Mouse (Mus musculus) neural tube, embryonic 15.5 days (tissue): Measurements from ENCODE around the gene Ppp1r2. TPM values are rescaled to one million over a fixed set of nuclear protein-coding genes. Genes with fewer than 3 reads are reported as not detected.

ENCODE experiments used
- ATAC-seq: fragments of 200-750 bp; cut with Nextera tagmentation; 2 replicates; pipeline ENCODE4 v1.8.0; 2017; ENCODE audit warnings: mild to moderate bottlenecking, moderate TSS enrichment, moderate library complexity; ENCODE audit not compliant: low FRiP score
- H3K27ac ChIP-seq: fragments of 300-500 bp; sonication (generic); replicated peaks from 2 replicates; pipeline ENCODE4 v1.5.1; 2015; ENCODE audit warnings: mild to moderate bottlenecking, inconsistent platforms
- H3K27me3 ChIP-seq: fragments of 300-500 bp; sonication (generic); replicated peaks from 2 replicates; pipeline ENCODE4 v1.6.1; 2015; ENCODE audit warnings: inconsistent platforms
- H3K36me3 ChIP-seq: fragments of 300-500 bp; sonication (generic); 2 replicates; pipeline ENCODE4 v1.6.1; 2015; ENCODE audit warnings: inconsistent platforms
- H3K4me1 ChIP-seq: fragments of 300-500 bp; sonication (generic); 2 replicates; pipeline ENCODE4 v1.6.1; 2015; ENCODE audit warnings: inconsistent platforms
- H3K4me2 ChIP-seq: fragments of 300-500 bp; sonication (generic); 2 replicates; pipeline ENCODE4 v1.6.1; 2015; ENCODE audit warnings: inconsistent platforms, mild to moderate bottlenecking, moderate library complexity
- H3K4me3 ChIP-seq: fragments of 300-500 bp; sonication (generic); replicated peaks from 2 replicates; pipeline ENCODE4 v1.5.1; 2015; ENCODE audit warnings: mild to moderate bottlenecking, inconsistent platforms
- H3K9ac ChIP-seq: fragments of 300-500 bp; sonication (generic); replicated peaks from 2 replicates; pipeline ENCODE4 v1.6.1; 2015; ENCODE audit warnings: mild to moderate bottlenecking, inconsistent platforms
- H3K9me3 ChIP-seq: fragments of 300-500 bp; sonication (generic); replicated peaks from 2 replicates; pipeline ENCODE4 v1.6.1; 2016; ENCODE audit warnings: inconsistent platforms
- WGBS: fragments of 180-500 bp; shearing (Covaris S2); methylation state at CpG from one replicate; pipeline ENCODE4 v1.1.7; 2015; ENCODE audit warnings: mixed read lengths; 5-methylcytosine and 5-hydroxymethylcytosine counted together
- polyA plus RNA-seq: library from polyadenylated mRNA; unstranded; fragments of >200 nt; fragmentation: Nextera tagmentation; extraction: Ambion mirVana; gene quantifications from 2 replicates; pipeline ENCODE4 v1.2.1, GENCODE M21; 2015

Ppp1r2 gene
- polyA plus RNA-seq, 1 experiment from 2014 or later: 123 TPM

GRCm38 (mm10) chr16:31286801-31287488 lies 11.9 kb upstream of the Ppp1r2 start:
- no peaks in the 10 kb centered on the region for H3K27me3 ChIP-seq
- H3K9ac ChIP-seq: no peak overlapping the region
- no peak overlapping the region for H3K4me2 ChIP-seq
- no peak for ATAC-seq
- H3K36me3 ChIP-seq: no peaks in the 10 kb centered on the region
- WGBS: 92% methylated on average over 11 of the region's 11 CpGs
- no peaks in the 10 kb centered on the region for H3K4me1 ChIP-seq
- H3K27ac ChIP-seq: no peak overlapping the region
- no peaks in the 10 kb centered on the region for H3K9me3 ChIP-seq
- no peak overlapping the region for H3K4me3 ChIP-seq

DNA sequence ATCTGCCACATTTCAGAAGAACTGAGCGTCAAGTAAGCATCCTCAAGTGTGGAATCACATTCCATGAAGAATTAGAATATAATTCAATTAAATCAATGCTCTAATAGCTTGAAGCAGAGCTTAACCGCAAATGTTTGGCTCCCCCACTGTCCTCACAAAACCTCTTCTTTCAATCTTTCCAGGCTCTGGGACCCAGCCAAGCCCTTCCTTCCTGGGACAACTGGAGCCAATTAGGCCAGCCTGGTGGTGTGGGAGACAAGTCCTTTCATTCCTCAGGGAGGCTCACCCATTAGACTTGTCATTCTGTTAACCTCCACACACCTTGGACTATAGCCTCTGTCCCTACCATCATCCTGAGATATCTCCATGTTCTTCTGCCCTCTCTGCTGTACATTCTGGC lies 6.9 kb upstream of the Ppp1r2 start:
- Histone ChIP-seq H3K36me3 (no peaks in the 10 kb centered on the region), H3K4me1 (no peaks in the 10 kb centered on the region), H3K4me3 (no peak overlapping the region), H3K9ac (no peak overlapping the region), H3K27me3 (no peaks in the 10 kb centered on the region), H3K27ac (no peak overlapping the region), H3K4me2 (no peak overlapping the region), H3K9me3 (no peaks in the 10 kb centered on the region)
- 74% methylated on average over 2 of the region's 2 CpGs for WGBS
- no peak for ATAC-seq

DNA sequence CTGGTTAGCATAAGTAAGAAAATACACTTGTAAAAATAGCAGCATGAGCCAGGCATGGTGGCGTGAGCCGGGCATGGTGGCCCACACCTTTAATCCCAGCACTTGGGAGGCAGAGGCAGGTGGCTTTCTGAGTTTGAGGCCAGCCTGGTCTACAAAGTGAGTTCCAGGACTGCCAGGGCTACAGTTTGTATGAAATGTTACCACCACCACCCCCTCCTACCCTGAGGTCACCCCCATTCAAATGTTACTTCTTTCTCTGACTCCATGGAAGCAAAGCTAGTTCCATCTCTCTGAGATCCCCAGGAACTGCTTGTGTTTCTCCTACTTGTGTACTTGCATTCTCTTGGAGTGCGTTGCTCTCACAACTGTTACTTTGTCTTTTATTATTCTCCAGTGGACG lies 5.1 kb upstream of the Ppp1r2 start:
- H3K4me2 ChIP-seq: no peak overlapping the region
- no peak for ATAC-seq
- H3K4me1 ChIP-seq: no peaks in the 10 kb centered on the region
- no peak overlapping the region for H3K9ac ChIP-seq
- no peak overlapping the region for H3K4me3 ChIP-seq
- no peaks in the 10 kb centered on the region for H3K27me3 ChIP-seq
- H3K9me3 ChIP-seq: no peaks in the 10 kb centered on the region
- H3K36me3 ChIP-seq: no peaks in the 10 kb centered on the region
- WGBS: 83% methylated on average over 4 of the region's 4 CpGs
- no peak overlapping the region for H3K27ac ChIP-seq

DNA sequence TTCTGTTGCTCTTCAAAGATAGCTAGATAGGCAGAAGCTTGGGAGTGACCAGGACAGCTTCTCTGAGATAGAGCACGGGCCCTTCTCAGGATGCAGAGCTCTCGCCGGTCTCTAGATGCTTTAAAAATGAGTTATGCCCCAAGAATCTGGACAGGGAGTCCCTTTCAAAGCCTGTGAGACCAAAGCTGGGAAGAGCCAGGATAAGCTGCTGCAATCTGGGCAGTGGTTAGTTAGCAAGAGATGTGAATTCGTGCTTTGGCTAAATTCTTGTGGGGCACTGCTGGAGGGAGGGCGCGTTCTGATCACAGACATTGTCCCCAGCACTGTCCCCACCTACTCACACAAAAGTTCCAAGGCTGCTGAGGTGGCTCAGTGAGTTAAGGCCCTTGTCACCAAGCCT lies 3.5 kb upstream of the Ppp1r2 start:
- no peaks in the 10 kb centered on the region for H3K36me3 ChIP-seq
- peaks cover 7% of the 10 kb centered on the region for H3K4me1 ChIP-seq
- ATAC-seq: no peak
- H3K4me3 ChIP-seq: no peak overlapping the region
- no peak overlapping the region for H3K4me2 ChIP-seq
- no peak overlapping the region for H3K9ac ChIP-seq
- H3K27me3 ChIP-seq: no peaks in the 10 kb centered on the region
- 78% methylated on average over 6 of the region's 6 CpGs for WGBS
- H3K9me3 ChIP-seq: no peaks in the 10 kb centered on the region
- H3K27ac ChIP-seq: no peak overlapping the region

DNA sequence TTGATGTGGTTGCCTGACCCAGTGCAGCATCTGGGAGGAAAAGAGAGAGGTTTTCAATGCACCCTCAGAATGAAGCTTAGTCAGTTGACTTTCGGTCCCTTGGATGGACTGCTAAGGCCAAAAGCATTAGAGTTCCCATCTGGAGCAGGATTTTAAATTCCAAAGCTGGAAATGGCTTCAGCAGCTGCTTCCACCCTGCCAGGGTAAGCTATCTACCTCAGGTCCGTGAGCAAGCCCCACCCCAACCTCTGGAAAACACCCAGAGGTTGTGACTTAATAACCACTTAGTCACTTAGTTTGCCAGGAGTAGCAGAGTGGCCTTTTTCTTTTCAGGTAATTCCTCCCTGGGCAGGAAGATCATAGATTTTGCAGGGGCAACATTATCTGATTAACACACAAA lies 3.0 kb upstream of the Ppp1r2 start:
- Histone ChIP-seq H3K9ac (no peak overlapping the region), H3K4me2 (no peak overlapping the region), H3K9me3 (no peaks in the 10 kb centered on the region), H3K27ac (no peak overlapping the region), H3K4me1 (peaks cover 12% of the 10 kb centered on the region), H3K4me3 (no peak overlapping the region), H3K36me3 (no peaks in the 10 kb centered on the region), H3K27me3 (no peaks in the 10 kb centered on the region)
- no peak for ATAC-seq
- WGBS: 74% methylated on average over 2 of the region's 2 CpGs

DNA sequence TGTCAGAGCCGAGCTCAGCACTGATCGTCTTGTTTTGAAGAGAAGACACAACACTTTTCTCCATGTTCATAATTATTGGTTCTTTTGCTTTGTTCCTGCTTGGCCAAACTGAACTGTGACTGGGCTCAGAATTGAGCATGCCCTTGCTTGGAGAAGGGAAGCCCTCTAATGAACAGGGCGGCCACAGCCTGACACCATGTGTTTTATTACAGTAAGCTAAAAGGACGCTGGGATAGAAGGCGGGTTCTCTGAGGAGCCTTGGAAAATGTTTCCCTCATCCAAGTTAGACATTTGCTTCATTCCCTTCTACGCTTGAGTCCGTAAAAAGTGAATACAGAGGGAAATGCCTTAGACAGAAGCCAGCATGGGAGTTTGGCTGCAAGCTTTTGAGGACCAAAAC lies 1.9 kb upstream of the Ppp1r2 start:
- Histone ChIP-seq H3K9me3 (no peaks in the 10 kb centered on the region), H3K27me3 (no peaks in the 10 kb centered on the region), H3K9ac (no peak overlapping the region), H3K4me1 (peaks cover 22% of the 10 kb centered on the region), H3K36me3 (no peaks in the 10 kb centered on the region), H3K4me2 (no peak overlapping the region), H3K4me3 (no peak overlapping the region), H3K27ac (peak overlapping the region; percentile 39; the same call in 1 of the 2 replicates)
- ATAC-seq: no peak
- 76% methylated on average over 7 of the region's 7 CpGs for WGBS

- WGBS: 60% methylated on average over 7 of the region's 7 CpGs
- Histone ChIP-seq H3K9me3 (no peaks in the 10 kb centered on the region), H3K27me3 (no peaks in the 10 kb centered on the region), H3K4me1 (peaks cover 24% of the 10 kb centered on the region), H3K9ac (no peak overlapping the region), H3K4me2 (no peak overlapping the region), H3K4me3 (no peak overlapping the region), H3K27ac (peak overlapping the region; percentile 39; the same call in 1 of the 2 replicates), H3K36me3 (no peaks in the 10 kb centered on the region)
- ATAC-seq: no peak
Measured at GRCm38 (mm10) chr16:31276539-31276938, 1.5 kb upstream of the Ppp1r2 start.

DNA sequence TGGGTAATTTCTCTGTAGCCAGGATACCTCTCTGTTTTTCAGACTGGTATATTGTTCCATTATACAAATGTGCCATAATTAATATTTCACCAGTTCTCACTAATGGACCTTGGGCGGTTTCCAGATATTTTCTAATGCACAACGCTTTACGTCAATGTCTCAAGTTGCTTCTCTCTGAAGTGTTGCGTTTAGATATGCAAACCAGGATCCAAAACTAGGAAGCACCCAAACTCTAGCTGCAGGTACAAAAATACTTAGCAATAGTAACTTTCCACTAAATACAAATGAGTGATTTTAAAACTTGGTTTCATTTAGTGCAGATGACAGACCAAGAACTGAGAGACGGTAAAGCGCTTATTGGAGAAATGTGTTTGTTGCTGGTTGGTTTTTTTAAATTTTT lies 993 bp downstream of the Ppp1r2 start:
- 5% methylated on average over 6 of the region's 6 CpGs for WGBS
- H3K9me3 ChIP-seq: no peaks in the 10 kb centered on the region
- H3K27ac ChIP-seq: peak overlapping the region; percentile 87; the same call in 1 of the 2 replicates
- H3K27me3 ChIP-seq: no peaks in the 10 kb centered on the region
- no peak for ATAC-seq
- H3K4me1 ChIP-seq: peaks cover 32% of the 10 kb centered on the region
- H3K4me3 ChIP-seq: peak overlapping the region; percentile 94
- no peaks in the 10 kb centered on the region for H3K36me3 ChIP-seq
- peak overlapping the region; percentile 63 for H3K4me2 ChIP-seq
- peak overlapping the region; percentile 94 for H3K9ac ChIP-seq

- Histone ChIP-seq H3K4me1 (peaks cover 12% of the 10 kb centered on the region), H3K27ac (no peak overlapping the region), H3K4me3 (no peak overlapping the region), H3K27me3 (no peaks in the 10 kb centered on the region), H3K36me3 (0 out of 2 replicates have a peak, but pooled peaks cover 7% of the 10 kb centered on the region), H3K9me3 (no peaks in the 10 kb centered on the region), H3K9ac (no peak overlapping the region), H3K4me2 (no peak overlapping the region)
- WGBS: 92% methylated on average over 2 of the region's 2 CpGs
- ATAC-seq: no peak
Measured at GRCm38 (mm10) chr16:31266692-31267091, 8.4 kb downstream of the Ppp1r2 start.

DNA sequence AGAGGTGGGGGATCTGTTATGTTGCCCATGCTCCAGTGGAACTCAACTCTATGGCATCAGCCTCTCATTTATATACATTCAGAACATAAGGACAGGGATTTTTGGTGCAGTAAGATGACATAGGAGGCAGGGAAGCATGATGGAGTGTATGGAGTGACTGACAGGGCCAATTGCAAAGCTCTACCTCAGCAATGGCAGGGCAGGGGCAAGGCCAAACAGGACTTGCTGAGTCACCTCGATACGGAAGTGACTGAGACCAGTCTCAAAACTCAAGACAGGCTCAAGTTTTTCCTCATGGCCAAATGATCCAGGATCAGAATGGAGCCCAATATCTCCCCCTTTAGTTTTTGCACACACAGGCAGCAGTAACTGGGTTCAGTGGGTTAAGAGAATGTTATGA lies 18.9 kb downstream of the Ppp1r2 start:
- WGBS: 91% methylated on average over 2 of the region's 2 CpGs

DNA sequence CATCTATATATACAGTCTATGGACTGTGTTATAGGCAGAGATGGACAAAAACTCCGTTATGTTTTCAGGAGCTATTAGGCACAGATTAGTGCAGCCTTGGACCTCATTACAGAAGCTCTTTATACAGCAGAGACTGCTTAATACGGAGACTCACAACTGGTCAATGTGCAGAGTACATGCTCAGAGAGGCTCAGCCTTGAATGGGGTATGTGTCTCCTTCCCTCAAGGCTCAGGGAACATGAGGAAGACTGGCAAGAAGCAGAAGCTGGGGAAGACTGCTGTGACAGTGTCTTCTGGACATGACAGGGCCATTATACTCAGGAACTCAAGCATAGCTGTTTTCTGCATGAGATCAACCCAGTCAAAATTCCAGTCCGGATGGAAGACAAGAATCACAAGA lies 19.4 kb downstream of the Ppp1r2 start:
- ATAC-seq: no peak
- 89% methylated on average over 3 of the region's 3 CpGs for WGBS
- H3K27ac ChIP-seq: no peak overlapping the region
- H3K4me2 ChIP-seq: no peak overlapping the region
- H3K27me3 ChIP-seq: no peaks in the 10 kb centered on the region
- no peaks in the 10 kb centered on the region for H3K9me3 ChIP-seq
- no peaks in the 10 kb centered on the region for H3K4me1 ChIP-seq
- no peak overlapping the region for H3K4me3 ChIP-seq
- H3K36me3 ChIP-seq: peaks cover 46% of the 10 kb centered on the region
- no peak overlapping the region for H3K9ac ChIP-seq

More for the DNA sequence above, 18.9 kb downstream of the Ppp1r2 start:
- H3K27ac ChIP-seq: no peak overlapping the region
- H3K9me3 ChIP-seq: no peaks in the 10 kb centered on the region
- H3K27me3 ChIP-seq: no peaks in the 10 kb centered on the region
- H3K4me1 ChIP-seq: no peaks in the 10 kb centered on the region
- H3K9ac ChIP-seq: no peak overlapping the region
- H3K36me3 ChIP-seq: peaks cover 46% of the 10 kb centered on the region
- no peak overlapping the region for H3K4me3 ChIP-seq
- no peak overlapping the region for H3K4me2 ChIP-seq
- no peak for ATAC-seq

GRCm38 (mm10) chr16:31249401-31249800 lies 25.7 kb downstream of the Ppp1r2 start:
- no peak for ATAC-seq

More at GRCm38 (mm10) chr16:31249401-31249800, 25.7 kb downstream of the Ppp1r2 start:
- 69% methylated on average over 3 of the region's 3 CpGs for WGBS
- Histone ChIP-seq H3K4me3 (no peak overlapping the region), H3K9me3 (no peaks in the 10 kb centered on the region), H3K9ac (no peak overlapping the region), H3K36me3 (peaks cover 7% of the 10 kb centered on the region), H3K27me3 (no peaks in the 10 kb centered on the region), H3K4me2 (no peak overlapping the region), H3K4me1 (no peaks in the 10 kb centered on the region), H3K27ac (no peak overlapping the region)
